14 mouse cellular contexts compared by ENCODE assay signal in genomic region chr9:30770436-30771173, GRCm38 (mm10).
"Had no signal": no experiment of that assay in that cellular context is flagged by ENCODE, and none has a peak within 500 bp of the region (broad histone marks: within the 10 kb centered on the region; RNA-seq: fewer than 3 reads in every experiment).

No protein-coding gene starts in this region.

- H3K27me3 ChIP-seq: kidney, embryonic 15.5 days; limb, embryonic 12.5 days; liver, embryonic 13.5 days; midbrain, embryonic 13.5 days had no signal

- ATAC-seq: hindbrain, embryonic 16.5 days; inflammation-experienced regulatory T-cells, adult 6 months; liver, postnatal 0 days; midbrain, embryonic 13.5 days had no signal

- H3K4me2 ChIP-seq: kidney, embryonic 15.5 days; limb, embryonic 12.5 days; liver, embryonic 13.5 days; midbrain, embryonic 13.5 days had no signal

- H3K27ac ChIP-seq: kidney, embryonic 15.5 days; limb, embryonic 12.5 days; liver, embryonic 13.5 days; midbrain, embryonic 13.5 days had no signal

- H3K9ac ChIP-seq: kidney, embryonic 15.5 days; limb, embryonic 12.5 days; liver, embryonic 13.5 days; liver, postnatal 0 days; midbrain, embryonic 13.5 days had no signal

- H3K36me3 ChIP-seq: kidney, embryonic 15.5 days; limb, embryonic 12.5 days; liver, embryonic 13.5 days; midbrain, embryonic 13.5 days had no signal

- H3K4me3 ChIP-seq: kidney, embryonic 15.5 days; limb, embryonic 12.5 days; liver, embryonic 13.5 days; midbrain, embryonic 13.5 days had no signal

- H3K9me3 ChIP-seq: kidney, embryonic 15.5 days; midbrain, embryonic 13.5 days had no signal

- DNase-seq: kidney, adult 2 months; kidney, postnatal 25 days; layer of hippocampus, adult 9-11 months; layer of hippocampus, postnatal 36 days; liver, embryonic 13.5 days; liver, postnatal 0 days; right cerebral cortex, postnatal 14 days; thymus, adult 18-20 months; thymus, postnatal 14 days had no signal

- H3K4me1 ChIP-seq: liver, embryonic 13.5 days; midbrain, embryonic 13.5 days had no signal
